Mouse (Mus musculus) MEL (cell line): Measurements from ENCODE around the gene Stard7.

Source experiments
- CHD1 ChIP-seq: IDR thresholded peaks from 2 replicates; pipeline ENCODE4 v1.6.1; 2012; ENCODE audit warnings: low read depth, mild to moderate bottlenecking, inconsistent platforms, low read length, improper control_type of control experiment
- CTCF ChIP-seq, 3 experiments: IDR thresholded peaks in 2 of 3; conservative IDR thresholded peaks in 1 of 3; 2 replicates each; pipeline ENCODE4 v1.5.1; 2011 to 2012; ENCODE audit warnings: low read length in 3 of 3, low read depth in 2 of 3, mild to moderate bottlenecking in 2 of 3, improper control_type of control experiment in 1 of 3, inconsistent platforms in 1 of 3, mixed read lengths in 1 of 3, moderate library complexity in 1 of 3; ENCODE audit not compliant: control insufficient read depth in 1 of 3, insufficient read depth in 1 of 3, poor library complexity in 1 of 3, severe bottlenecking in 1 of 3
- EP300 ChIP-seq, 2 experiments: IDR thresholded peaks; 2 replicates each; pipeline ENCODE4 v1.6.1; 2011; ENCODE audit warnings: improper control_type of control experiment in 2 of 2, low read length in 2 of 2, low read depth in 1 of 2, mild to moderate bottlenecking in 1 of 2
- HCFC1 ChIP-seq: IDR thresholded peaks from 2 replicates; pipeline ENCODE4 v1.6.1; 2012; ENCODE audit warnings: low read depth, mild to moderate bottlenecking, inconsistent platforms, low read length, improper control_type of control experiment, moderate library complexity
- JUND ChIP-seq: IDR thresholded peaks from 2 replicates; pipeline ENCODE4 v1.6.1; 2011; ENCODE audit warnings: low read depth, mild to moderate bottlenecking, improper control_type of control experiment, low read length
- MAX ChIP-seq: IDR thresholded peaks from 2 replicates; pipeline ENCODE4 v1.6.1; 2011; ENCODE audit warnings: low read length, improper control_type of control experiment
- NRF1 ChIP-seq: IDR thresholded peaks from 2 replicates; pipeline ENCODE4 v1.6.1; 2014; ENCODE audit warnings: low read depth, mild to moderate bottlenecking, inconsistent platforms, low read length, improper control_type of control experiment, moderate library complexity; ENCODE audit not compliant: poor library complexity, insufficient read depth, severe bottlenecking
- POLR2A ChIP-seq, 2 experiments: IDR thresholded peaks; 2 replicates each; pipeline ENCODE4 v1.6.1; 2011 to 2012; ENCODE audit warnings: low read length in 2 of 2, mild to moderate bottlenecking in 2 of 2, control low read depth in 1 of 2, improper control_type of control experiment in 1 of 2, low read depth in 1 of 2, moderate library complexity in 1 of 2; ENCODE audit not compliant: control insufficient read depth in 1 of 2, insufficient read depth in 1 of 2, poor library complexity in 1 of 2
- POLR2AphosphoS2 ChIP-seq: IDR thresholded peaks from 2 replicates; pipeline ENCODE4 v1.6.1; 2011; ENCODE audit warnings: low read length, improper control_type of control experiment
- TCF12 ChIP-seq: IDR thresholded peaks from 2 replicates; pipeline ENCODE4 v1.6.1; 2014; ENCODE audit warnings: low read depth, mild to moderate bottlenecking, inconsistent platforms, low read length, improper control_type of control experiment, moderate library complexity
- USF1 ChIP-seq: IDR thresholded peaks from 2 replicates; pipeline ENCODE4 v1.6.1; 2014; ENCODE audit warnings: low read depth, mild to moderate bottlenecking, inconsistent platforms, low read length, improper control_type of control experiment, moderate library complexity
- ZC3H11A ChIP-seq: IDR thresholded peaks from 2 replicates; pipeline ENCODE4 v1.6.1; 2012; ENCODE audit warnings: low read depth, mild to moderate bottlenecking, inconsistent platforms, low read length, improper control_type of control experiment

DNA sequence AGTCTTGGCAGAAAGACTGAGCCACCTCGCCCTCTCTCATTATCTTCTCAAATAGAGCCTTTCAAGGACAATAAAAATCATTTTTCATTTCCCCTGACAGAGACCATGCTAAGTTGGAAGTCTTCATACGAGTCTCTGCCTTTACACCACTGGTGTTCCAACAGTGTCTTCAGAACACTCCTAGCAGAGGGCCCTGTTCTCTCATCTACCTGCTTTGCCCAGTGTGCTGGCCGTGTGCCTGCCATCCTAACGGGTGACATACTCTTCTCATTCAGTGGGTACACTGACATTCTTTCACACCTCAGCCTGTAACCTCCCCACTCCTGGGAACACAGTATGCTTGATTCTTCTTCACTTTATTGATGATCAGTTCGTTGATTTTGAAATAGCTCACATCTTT, 46.4 kb downstream of the Stard7 start:
- TF ChIP-seq USF1 (no peak), HCFC1 (no peak), ZC3H11A (no peak), CHD1 (no peak), JUND (no peak), NRF1 (no peak), CTCF (IDR thresholded peaks at IDR 0.05 in 2 of 3, conservative IDR thresholded peaks at IDR 0.05 in 1 of 3; ENCODE audit: control insufficient read depth in 1 of 3, insufficient read depth in 1 of 3, low read depth in 2 of 3, low read length in 3 of 3, poor library complexity in 1 of 3, severe bottlenecking in 1 of 3) (no peak), MAX (no peak), TCF12 (no peak), EP300 (IDR thresholded peaks at IDR 0.05; ENCODE audit: low read depth in 1 of 2, low read length in 2 of 2) (no peak), POLR2A (IDR thresholded peaks at IDR 0.05; ENCODE audit: control insufficient read depth in 1 of 2, insufficient read depth in 1 of 2, low read depth in 1 of 2, low read length in 2 of 2, poor library complexity in 1 of 2) (no peak), POLR2AphosphoS2 (no peak)
